Mouse (Mus musculus) spleen, postnatal 36 days (tissue): ENCODE data around the gene Gm49318.

Experiments
- DNase-seq, 2 experiments: peaks; one replicate each; pipeline ENCODE4 v3.0.0; 2022; ENCODE audit warnings: low spot score in 2 of 2, mixed read lengths in 1 of 2

The Gm49318 gene

GRCm38 (mm10) chr9:22030386-22030785 is 40.7 kb downstream of the Gm49318 start:
- DNase-seq: no peak

- no peak for DNase-seq
These were observed 42.6 kb downstream of the Gm49318 start for GRCm38 (mm10) chr9:22028467-22028866.

GRCm38 (mm10) chr9:22024592-22024991 is 46.5 kb downstream of the Gm49318 start:
- DNase-seq: no peak

GRCm38 (mm10) chr9:22017208-22017825 is 53.7 kb downstream of the Gm49318 start:
- DNase-seq: no peak

GRCm38 (mm10) chr9:22016245-22016644 is 54.8 kb downstream of the Gm49318 start:
- no peak for DNase-seq

GRCm38 (mm10) chr9:22012731-22013130 is 58.3 kb downstream of the Gm49318 start:
- DNase-seq: no peak

- no peak for DNase-seq
These were observed 60.0 kb downstream of the Gm49318 start for GRCm38 (mm10) chr9:22011055-22011454.

GRCm38 (mm10) chr9:22004546-22004945 is 66.5 kb downstream of the Gm49318 start:
- no peak for DNase-seq

GRCm38 (mm10) chr9:22003163-22003554 is 67.9 kb downstream of the Gm49318 start:
- DNase-seq: peak; percentile 24 to 44

- peak; percentile 99 to 100 for DNase-seq
These were observed 68.6 kb downstream of the Gm49318 start, which contains the start of the genes Ccdc151 and Prkcsh for GRCm38 (mm10) chr9:22002194-22003162. Ccdc151 (minus strand) TSS chr9:22002634. Prkcsh (plus strand) TSS chr9:22002806.

GRCm38 (mm10) chr9:22001633-22002032 is 69.4 kb downstream of the Gm49318 start:
- no peak for DNase-seq

GRCm38 (mm10) chr9:22000296-22000695 is 70.8 kb downstream of the Gm49318 start:
- no peak for DNase-seq

GRCm38 (mm10) chr9:21996178-21996867 is 74.7 kb downstream of the Gm49318 start:
- DNase-seq: no peak

- DNase-seq: no peak
These were observed 78.8 kb downstream of the Gm49318 start for GRCm38 (mm10) chr9:21992227-21992626.

- DNase-seq: no peak
These were observed 81.6 kb downstream of the Gm49318 start, which contains the start of gene Rgl3 for GRCm38 (mm10) chr9:21989230-21990110. Rgl3 (minus strand) TSS chr9:21989446.

- DNase-seq: peak; percentile 23 to 24
These were observed 82.5 kb downstream of the Gm49318 start for GRCm38 (mm10) chr9:21988421-21989101.

- DNase-seq: no peak
These were observed 83.3 kb downstream of the Gm49318 start for GRCm38 (mm10) chr9:21987592-21988342.
